Mouse (Mus musculus): ENCODE measurements around the gene Spag17.

DNA sequence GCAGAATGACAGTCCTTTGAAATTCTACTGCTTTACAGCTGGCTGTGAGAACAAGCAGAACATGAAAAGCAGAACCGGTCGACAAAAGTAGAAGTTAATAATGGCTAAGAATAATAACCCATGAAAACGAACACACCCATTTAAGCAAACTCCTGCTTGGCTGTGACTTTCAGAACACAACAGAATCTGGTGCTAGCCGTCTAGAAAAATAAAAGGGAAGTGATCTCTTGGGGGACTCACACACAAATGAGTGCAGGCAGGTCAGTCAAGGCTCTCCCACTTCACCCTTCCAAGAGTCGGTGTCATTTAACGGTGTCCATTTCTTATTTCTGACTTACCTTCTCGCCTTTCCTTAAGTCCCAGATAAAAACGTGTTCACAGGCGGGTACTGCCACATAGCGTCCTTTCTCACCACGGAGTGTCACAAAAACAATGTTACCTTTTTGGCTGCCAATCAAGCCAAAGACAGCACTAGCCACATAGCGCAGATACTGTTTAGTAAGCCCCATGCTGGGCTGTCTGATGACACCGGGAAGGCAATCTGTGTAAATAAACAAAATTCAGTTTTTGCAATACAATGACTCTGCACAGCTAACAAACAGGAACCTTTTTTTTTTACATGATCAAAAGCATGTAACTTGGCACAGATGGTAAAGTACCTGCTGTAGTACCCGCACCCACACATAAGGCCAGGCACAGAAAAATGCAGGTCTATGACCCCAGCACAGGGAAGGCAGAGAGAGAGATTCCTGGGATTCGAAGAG lies 275.7 kb downstream of the Spag17 start:
- no peak for TF ChIP-seq CTCF (IDR thresholded peaks at IDR 0.05; ENCODE audit: low read depth)
- no peak for TF ChIP-seq EP300 (IDR thresholded peaks at IDR 0.05; ENCODE audit: low read depth)

Data from heart, postnatal 0 days (tissue).